Mouse (Mus musculus): Measurements from ENCODE around the gene Pin1rt1.

Pin1rt1 gene

GRCm38 (mm10) chr2:104709786-104710337, 6.3 kb downstream of the Pin1rt1 start:
- Histone ChIP-seq H3K27me3 (ENCODE audit: insufficient read depth, low read length) (peaks cover 18% of the 10 kb centered on the region), H3K36me3 (ENCODE audit: insufficient read depth, low read length) (0 out of 2 replicates have a peak, but pooled peaks cover 3% of the 10 kb centered on the region), H3K4me1 (replicated peaks; ENCODE audit: low read depth, low read length) (peaks cover 36% of the 10 kb centered on the region), H3K4me3 (replicated peaks; ENCODE audit: low read length) (no peak overlapping the region), H3K9me3 (ENCODE audit: low read length) (no peaks in the 10 kb centered on the region)
- TF ChIP-seq POU5F1 (IDR thresholded peaks at IDR 0.05; ENCODE audit: borderline replicate concordance, low read length) (no peak), NANOG (IDR thresholded peaks at IDR 0.05; ENCODE audit: borderline replicate concordance, low read length) (no peak), CTCF (conservative IDR thresholded peaks at IDR 0.05; ENCODE audit: low read length) (no peak)

DNA sequence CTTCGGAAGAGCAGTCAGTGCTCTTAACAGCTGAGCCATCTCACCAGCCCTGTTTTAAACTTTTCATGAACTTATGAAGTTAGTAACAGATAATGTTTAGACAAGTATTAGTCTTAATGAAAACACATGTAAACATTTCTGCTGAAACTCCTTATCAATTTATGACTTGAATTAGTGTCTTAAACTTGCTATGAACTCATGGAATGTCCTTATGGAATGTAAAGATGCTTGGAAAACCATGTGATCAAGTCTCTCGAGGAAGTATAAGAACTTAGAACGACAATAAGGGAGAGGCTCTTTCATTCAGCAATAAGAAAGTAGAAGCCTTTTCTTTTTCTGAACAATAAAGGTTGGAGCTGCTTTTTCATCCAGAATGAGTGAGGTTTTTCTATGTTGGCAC, 11.8 kb downstream of the Pin1rt1 start:
- TF ChIP-seq NANOG (IDR thresholded peaks at IDR 0.05; ENCODE audit: borderline replicate concordance, low read length) (no peak), CTCF (conservative IDR thresholded peaks at IDR 0.05; ENCODE audit: low read length) (no peak), POU5F1 (IDR thresholded peaks at IDR 0.05; ENCODE audit: borderline replicate concordance, low read length) (no peak)
- 0 out of 2 replicates have a peak, but pooled peaks cover 3% of the 10 kb centered on the region for H3K36me3 ChIP-seq (ENCODE audit: insufficient read depth, low read length)
- H3K4me1 ChIP-seq (replicated peaks; ENCODE audit: low read depth, low read length) = peaks cover 30% of the 10 kb centered on the region
- no peaks in the 10 kb centered on the region for H3K9me3 ChIP-seq (ENCODE audit: low read length)
- no peak overlapping the region for H3K4me3 ChIP-seq (replicated peaks; ENCODE audit: low read length)
- H3K27me3 ChIP-seq (ENCODE audit: insufficient read depth, low read length) = no peaks in the 10 kb centered on the region

DNA sequence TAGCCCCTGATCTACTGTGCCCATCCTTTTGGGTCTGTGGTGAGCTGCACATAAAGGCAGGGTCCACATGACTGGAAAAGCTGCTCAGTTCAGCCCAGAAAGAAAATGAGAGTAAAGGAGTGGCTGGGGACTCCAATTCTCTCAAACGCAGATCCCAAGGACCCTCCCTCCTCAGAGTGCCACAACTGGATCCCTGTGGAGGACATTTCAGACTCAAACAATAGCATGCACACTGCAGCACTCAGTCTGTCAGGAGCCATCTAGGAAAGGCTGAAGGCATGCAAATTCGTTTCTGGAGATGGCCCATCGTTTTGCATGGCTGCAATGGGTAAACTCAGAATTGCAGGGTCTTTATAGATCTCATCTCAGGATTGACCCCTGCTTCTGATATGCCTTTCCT, 13.0 kb downstream of the Pin1rt1 start:
- Histone ChIP-seq H3K9me3 (ENCODE audit: low read length) (no peaks in the 10 kb centered on the region), H3K36me3 (ENCODE audit: insufficient read depth, low read length) (0 out of 2 replicates have a peak, but pooled peaks cover 3% of the 10 kb centered on the region), H3K4me3 (replicated peaks; ENCODE audit: low read length) (no peak overlapping the region), H3K27me3 (ENCODE audit: insufficient read depth, low read length) (no peaks in the 10 kb centered on the region), H3K4me1 (replicated peaks; ENCODE audit: low read depth, low read length) (peaks cover 25% of the 10 kb centered on the region)
- TF ChIP-seq CTCF (conservative IDR thresholded peaks at IDR 0.05; ENCODE audit: low read length) = no peak
- peak; percentile 57; the same call in 1 of the 2 replicates for TF ChIP-seq NANOG (IDR thresholded peaks at IDR 0.05; ENCODE audit: borderline replicate concordance, low read length)

- TF ChIP-seq CTCF (conservative IDR thresholded peaks at IDR 0.05; ENCODE audit: low read length) = no peak
- Histone ChIP-seq H3K4me1 (replicated peaks; ENCODE audit: low read depth, low read length) (peaks cover 20% of the 10 kb centered on the region), H3K27me3 (ENCODE audit: insufficient read depth, low read length) (no peaks in the 10 kb centered on the region), H3K36me3 (ENCODE audit: insufficient read depth, low read length) (no peaks in the 10 kb centered on the region), H3K9me3 (ENCODE audit: low read length) (no peaks in the 10 kb centered on the region), H3K4me3 (replicated peaks; ENCODE audit: low read length) (no peak overlapping the region)
These were observed 16.5 kb downstream of the Pin1rt1 start for GRCm38 (mm10) chr2:104699659-104700058.

GRCm38 (mm10) chr2:104692551-104692950, 23.6 kb downstream of the Pin1rt1 start:
- no peak for TF ChIP-seq NANOG (IDR thresholded peaks at IDR 0.05; ENCODE audit: borderline replicate concordance, low read length)
- TF ChIP-seq POU5F1 (IDR thresholded peaks at IDR 0.05; ENCODE audit: borderline replicate concordance, low read length) = no peak
- TF ChIP-seq CTCF (conservative IDR thresholded peaks at IDR 0.05; ENCODE audit: low read length) = no peak
- H3K4me1 ChIP-seq (replicated peaks; ENCODE audit: low read depth, low read length) = peaks cover 3% of the 10 kb centered on the region; the same call in 1 of the 2 replicates
- H3K9me3 ChIP-seq (ENCODE audit: low read length) = no peaks in the 10 kb centered on the region
- H3K27me3 ChIP-seq (ENCODE audit: insufficient read depth, low read length) = no peaks in the 10 kb centered on the region
- H3K36me3 ChIP-seq (ENCODE audit: insufficient read depth, low read length) = no peaks in the 10 kb centered on the region
- no peak overlapping the region for H3K4me3 ChIP-seq (replicated peaks; ENCODE audit: low read length)

DNA sequence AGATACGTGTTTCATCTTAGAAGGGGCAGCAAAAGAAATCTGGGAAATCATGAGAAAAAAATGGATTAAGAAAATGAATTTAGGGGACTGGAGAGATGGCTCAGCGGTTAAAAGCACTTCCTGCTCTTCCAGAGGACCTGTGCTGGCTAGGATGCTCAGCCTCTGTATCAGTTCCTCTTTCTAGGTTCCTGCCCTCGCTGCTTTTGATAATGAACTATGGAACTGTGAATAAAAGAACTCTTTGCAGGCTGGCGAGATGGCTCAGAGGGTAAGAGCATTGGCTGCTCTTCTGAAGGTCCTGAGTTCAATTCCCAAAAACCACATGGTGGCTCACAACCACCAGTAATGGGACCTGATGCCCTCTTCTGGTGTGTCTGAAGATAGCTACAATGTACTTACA, 25.5 kb downstream of the Pin1rt1 start:
- Histone ChIP-seq H3K4me3 (replicated peaks; ENCODE audit: low read length) (no peak overlapping the region), H3K9me3 (ENCODE audit: low read length) (no peaks in the 10 kb centered on the region), H3K27me3 (ENCODE audit: insufficient read depth, low read length) (no peaks in the 10 kb centered on the region), H3K4me1 (replicated peaks; ENCODE audit: low read depth, low read length) (peaks cover 4% of the 10 kb centered on the region; the same call in 1 of the 2 replicates), H3K36me3 (ENCODE audit: insufficient read depth, low read length) (no peaks in the 10 kb centered on the region)
- no peak for TF ChIP-seq NANOG (IDR thresholded peaks at IDR 0.05; ENCODE audit: borderline replicate concordance, low read length)
- no peak for TF ChIP-seq POU5F1 (IDR thresholded peaks at IDR 0.05; ENCODE audit: borderline replicate concordance, low read length)
- no peak for TF ChIP-seq CTCF (conservative IDR thresholded peaks at IDR 0.05; ENCODE audit: low read length)

GRCm38 (mm10) chr2:104688724-104689123, 27.5 kb downstream of the Pin1rt1 start:
- H3K9me3 ChIP-seq (ENCODE audit: low read length) = no peaks in the 10 kb centered on the region
- peaks cover 9% of the 10 kb centered on the region for H3K27me3 ChIP-seq (ENCODE audit: insufficient read depth, low read length)
- H3K4me1 ChIP-seq (replicated peaks; ENCODE audit: low read depth, low read length) = peaks cover 16% of the 10 kb centered on the region
- no peak for TF ChIP-seq POU5F1 (IDR thresholded peaks at IDR 0.05; ENCODE audit: borderline replicate concordance, low read length)
- no peak for TF ChIP-seq CTCF (conservative IDR thresholded peaks at IDR 0.05; ENCODE audit: low read length)
- no peak for TF ChIP-seq NANOG (IDR thresholded peaks at IDR 0.05; ENCODE audit: borderline replicate concordance, low read length)
- no peak overlapping the region for H3K4me3 ChIP-seq (replicated peaks; ENCODE audit: low read length)
- H3K36me3 ChIP-seq (ENCODE audit: insufficient read depth, low read length) = no peaks in the 10 kb centered on the region

DNA sequence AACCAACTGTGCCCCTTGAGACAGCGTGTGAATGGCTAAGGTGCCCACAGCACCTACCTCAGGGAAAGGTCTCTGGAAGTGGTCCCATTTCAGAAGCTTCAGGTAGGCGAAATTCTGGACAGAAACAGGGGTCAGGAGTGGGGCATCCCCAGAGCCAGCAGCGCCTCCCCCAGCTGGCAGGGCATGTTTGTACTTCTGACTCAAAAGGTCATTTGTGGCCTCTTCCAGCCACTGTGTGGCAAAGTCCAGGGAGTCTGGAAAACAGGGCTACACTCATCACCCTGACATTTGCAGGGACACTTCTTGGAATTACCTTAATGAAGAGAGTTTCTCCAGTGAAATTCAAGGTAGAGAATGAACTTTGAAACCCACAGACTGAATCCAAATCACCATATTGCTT, 27.9 kb downstream of the Pin1rt1 start:
- no peak overlapping the region for H3K4me3 ChIP-seq (replicated peaks; ENCODE audit: low read length)
- no peaks in the 10 kb centered on the region for H3K9me3 ChIP-seq (ENCODE audit: low read length)
- H3K36me3 ChIP-seq (ENCODE audit: insufficient read depth, low read length) = no peaks in the 10 kb centered on the region
- no peak for TF ChIP-seq POU5F1 (IDR thresholded peaks at IDR 0.05; ENCODE audit: borderline replicate concordance, low read length)
- TF ChIP-seq CTCF (conservative IDR thresholded peaks at IDR 0.05; ENCODE audit: low read length) = no peak
- no peak for TF ChIP-seq NANOG (IDR thresholded peaks at IDR 0.05; ENCODE audit: borderline replicate concordance, low read length)
- H3K27me3 ChIP-seq (ENCODE audit: insufficient read depth, low read length) = peaks cover 12% of the 10 kb centered on the region
- H3K4me1 ChIP-seq (replicated peaks; ENCODE audit: low read depth, low read length) = peaks cover 16% of the 10 kb centered on the region

GRCm38 (mm10) chr2:104687261-104687660, 28.9 kb downstream of the Pin1rt1 start:
- Histone ChIP-seq H3K4me3 (replicated peaks; ENCODE audit: low read length) (no peak overlapping the region), H3K27me3 (ENCODE audit: insufficient read depth, low read length) (peaks cover 17% of the 10 kb centered on the region), H3K36me3 (ENCODE audit: insufficient read depth, low read length) (no peaks in the 10 kb centered on the region), H3K9me3 (ENCODE audit: low read length) (no peaks in the 10 kb centered on the region), H3K4me1 (replicated peaks; ENCODE audit: low read depth, low read length) (peaks cover 14% of the 10 kb centered on the region)
- TF ChIP-seq NANOG (IDR thresholded peaks at IDR 0.05; ENCODE audit: borderline replicate concordance, low read length) (no peak), POU5F1 (IDR thresholded peaks at IDR 0.05; ENCODE audit: borderline replicate concordance, low read length) (no peak), CTCF (conservative IDR thresholded peaks at IDR 0.05; ENCODE audit: low read length) (no peak)

Measured in E14TG2a.4 (cell line).